Mouse (Mus musculus) liver, embryonic 14.5 days (tissue): Measurements from ENCODE around the gene Lpp. TPM values are rescaled to one million over a fixed set of nuclear protein-coding genes. Genes with fewer than 3 reads are reported as not detected.

Experiments
- ATAC-seq: fragments of 200-750 bp; cut with Nextera tagmentation; 2 replicates; pipeline ENCODE4 v1.8.0; 2017; ENCODE audit warnings: moderate number of reproducible peaks, mild to moderate bottlenecking, moderate library complexity; ENCODE audit not compliant: insufficient read depth
- DNase-seq, 3 experiments: peaks; one replicate each; pipeline ENCODE4 v3.0.0-alpha.2; 2012 to 2013; ENCODE audit warnings: low read depth in 3 of 3, low spot score in 3 of 3
- H3K27ac ChIP-seq: fragments of 300-500 bp; sonication (generic); 2 replicates; pipeline ENCODE4 v1.5.1; 2014; ENCODE audit warnings: moderate library complexity, mild to moderate bottlenecking, control low read depth, inconsistent platforms
- H3K27me3 ChIP-seq: fragments of 300-500 bp; sonication (generic); 2 replicates; pipeline ENCODE4 v1.6.1; 2014; ENCODE audit warnings: mild to moderate bottlenecking, low read length, moderate library complexity; ENCODE audit not compliant: control insufficient read depth, insufficient read depth
- H3K36me3 ChIP-seq: fragments of 300-500 bp; sonication (generic); replicated peaks from 2 replicates; pipeline ENCODE4 v1.6.1; 2014; ENCODE audit warnings: low read depth; ENCODE audit not compliant: control insufficient read depth, insufficient read depth
- H3K4me1 ChIP-seq, 2 experiments: fragments of 200-500 bp in 1 of 2; fragments of 300-500 bp in 1 of 2; sonication (generic) in 1 of 2; replicated peaks; 2 replicates each; pipeline ENCODE4 v1.6.1; 2012 to 2014; ENCODE audit warnings: antibody characterized with exemption in 1 of 2, inconsistent platforms in 1 of 2, low read length in 1 of 2; ENCODE audit not compliant: control insufficient read depth in 2 of 2, insufficient read depth in 2 of 2
- H3K4me2 ChIP-seq: fragments of 300-500 bp; sonication (generic); 2 replicates; pipeline ENCODE4 v1.6.1; 2014; ENCODE audit warnings: low read depth, mild to moderate bottlenecking, control low read depth, moderate library complexity
- H3K4me3 ChIP-seq, 2 experiments: fragments of 200-500 bp in 1 of 2; fragments of 300-500 bp in 1 of 2; sonication (generic) in 1 of 2; 2 replicates each; pipeline ENCODE4 v1.5.1; 2012 to 2014; ENCODE audit warnings: low read depth in 2 of 2, low read length in 2 of 2, mild to moderate bottlenecking in 2 of 2, control low read depth in 1 of 2, inconsistent platforms in 1 of 2, moderate library complexity in 1 of 2; ENCODE audit not compliant: insufficient read depth in 1 of 2
- H3K9ac ChIP-seq: fragments of 300-500 bp; sonication (generic); replicated peaks from 2 replicates; pipeline ENCODE4 v1.6.1; 2014; ENCODE audit warnings: mild to moderate bottlenecking, control low read depth, moderate library complexity
- H3K9me3 ChIP-seq: fragments of 300-500 bp; sonication (generic); 2 replicates; pipeline ENCODE4 v1.6.1; 2016; ENCODE audit warnings: low read length, mixed read lengths; ENCODE audit not compliant: control insufficient read depth
- CTCF ChIP-seq: IDR thresholded peaks from 2 replicates; pipeline ENCODE4 v1.5.1; 2016; ENCODE audit warnings: antibody characterized with exemption, low read depth, control low read depth
- EP300 ChIP-seq: IDR thresholded peaks from 2 replicates; pipeline ENCODE4 v1.6.1; 2016; ENCODE audit warnings: antibody characterized with exemption, low read depth
- WGBS: fragments of 180-500 bp; shearing (Covaris S2); extraction: QIAGEN DNeasy Blood & Tissue Kit; methylation state at CpG from one replicate; pipeline ENCODE4 v1.1.7; 2014; ENCODE audit not compliant: insufficient replicate concordance; 5-methylcytosine and 5-hydroxymethylcytosine counted together
- polyA plus RNA-seq, 2 experiments: library from polyadenylated mRNA; depleted of rRNA in 1 of 2; stranded (reverse) in 1 of 2; unstranded in 1 of 2; fragments of >200 nt; fragmentation: Nextera tagmentation in 1 of 2; extraction: Ambion mirVana in 1 of 2; gene quantifications; 2 replicates each; pipeline versions ENCODE4 v1.2.1 to v1.2.3; 2012 to 2014

Gene Lpp
- polyA plus RNA-seq, 2 experiments, result 1.4 to 4.3 TPM

GRCm38 (mm10) chr16:24704215-24704614, 310.9 kb downstream of the Lpp start:
- no peak overlapping the region for H3K27ac ChIP-seq
- no peaks in the 10 kb centered on the region for H3K9me3 ChIP-seq
- H3K36me3 ChIP-seq, result no peaks in the 10 kb centered on the region
- no peaks in the 10 kb centered on the region for H3K4me1 ChIP-seq
- H3K4me2 ChIP-seq, result no peak overlapping the region
- H3K9ac ChIP-seq, result no peak overlapping the region
- no peaks in the 10 kb centered on the region for H3K27me3 ChIP-seq
- DNase-seq, result no peak
- WGBS, result 64% methylated on average over 3 of the region's 3 CpGs
- no peak overlapping the region for H3K4me3 ChIP-seq
- no peak for TF ChIP-seq EP300
- TF ChIP-seq CTCF, result no peak
- ATAC-seq, result no peak

DNA sequence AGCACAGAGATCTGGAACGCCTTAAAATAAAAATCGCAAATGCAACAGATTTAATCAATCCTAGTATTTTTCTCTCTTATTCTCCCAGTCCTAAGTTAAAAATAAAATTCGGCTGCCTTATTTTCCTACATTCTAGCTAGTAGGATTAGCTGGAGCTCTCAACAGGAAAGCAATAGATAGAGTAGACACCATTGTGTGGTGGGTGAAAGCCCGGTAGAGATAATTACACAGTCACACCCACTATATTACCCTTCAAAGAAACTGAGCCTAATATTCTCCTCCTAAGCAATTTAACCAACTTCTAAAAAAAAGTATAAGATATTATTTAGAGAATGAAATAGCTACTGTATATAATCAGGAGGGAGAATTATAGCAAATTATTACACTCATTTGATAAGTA, 330.3 kb downstream of the Lpp start:
- Histone ChIP-seq H3K27ac (no peak overlapping the region), H3K27me3 (no peaks in the 10 kb centered on the region), H3K9me3 (no peaks in the 10 kb centered on the region), H3K4me1 (no peaks in the 10 kb centered on the region), H3K4me3 (no peak overlapping the region), H3K36me3 (no peaks in the 10 kb centered on the region), H3K9ac (no peak overlapping the region), H3K4me2 (no peak overlapping the region)
- ATAC-seq, result no peak
- DNase-seq, result no peak
- WGBS, result 58% methylated on average over 4 of the region's 4 CpGs
- TF ChIP-seq EP300 (no peak), CTCF (no peak)

- ATAC-seq, result no peak
- Histone ChIP-seq H3K9ac (no peak overlapping the region), H3K4me3 (no peak overlapping the region), H3K36me3 (no peaks in the 10 kb centered on the region), H3K27me3 (no peaks in the 10 kb centered on the region), H3K27ac (no peak overlapping the region), H3K4me1 (no peaks in the 10 kb centered on the region; a peak in 1 of 4 replicates), H3K9me3 (no peaks in the 10 kb centered on the region), H3K4me2 (no peak overlapping the region)
- DNase-seq, result no peak
- TF ChIP-seq EP300 (no peak), CTCF (no peak)
- 33% methylated on average over 1 of the region's 1 CpGs for WGBS
Observed at GRCm38 (mm10) chr16:24732751-24733150, 339.4 kb downstream of the Lpp start.

DNA sequence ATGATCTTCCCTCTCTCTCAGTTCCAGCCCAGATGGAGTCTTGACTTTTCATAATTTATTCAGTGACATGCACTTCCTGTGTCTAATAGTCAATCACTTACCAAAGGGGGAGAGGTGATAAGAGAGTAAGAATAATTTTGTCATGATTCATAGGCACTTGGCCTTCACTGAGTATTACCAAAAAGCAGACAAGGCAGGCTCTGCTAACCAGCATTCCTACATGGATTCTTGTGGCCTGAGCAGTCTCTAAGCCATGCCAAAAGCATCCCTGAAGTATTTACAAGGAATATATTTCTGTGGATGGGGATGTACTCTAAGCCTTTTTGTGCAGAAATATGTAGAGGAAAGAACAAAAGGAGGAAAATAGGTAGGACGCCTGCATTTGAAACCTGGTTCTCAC, 340.0 kb downstream of the Lpp start:
- Histone ChIP-seq H3K27ac (no peak overlapping the region), H3K36me3 (no peaks in the 10 kb centered on the region), H3K9me3 (no peaks in the 10 kb centered on the region), H3K4me3 (no peak overlapping the region), H3K4me2 (no peak overlapping the region), H3K4me1 (no peaks in the 10 kb centered on the region; a peak in 1 of 4 replicates), H3K9ac (no peak overlapping the region), H3K27me3 (no peaks in the 10 kb centered on the region)
- 67% methylated on average over 1 of the region's 1 CpGs for WGBS
- ATAC-seq (no peak), DNase-seq (no peak)
- no peak for TF ChIP-seq CTCF
- TF ChIP-seq EP300, result no peak

- no peak overlapping the region for H3K4me3 ChIP-seq
- 58% methylated on average over 2 of the region's 2 CpGs for WGBS
- no peak overlapping the region for H3K9ac ChIP-seq
- no peak for TF ChIP-seq EP300
- no peak for TF ChIP-seq CTCF
- H3K27me3 ChIP-seq, result no peaks in the 10 kb centered on the region
- H3K9me3 ChIP-seq, result no peaks in the 10 kb centered on the region
- no peaks in the 10 kb centered on the region; a peak in 1 of 4 replicates for H3K4me1 ChIP-seq
- H3K4me2 ChIP-seq, result no peak overlapping the region
- H3K36me3 ChIP-seq, result no peaks in the 10 kb centered on the region
- ATAC-seq (no peak), DNase-seq (no peak)
- no peak overlapping the region for H3K27ac ChIP-seq
Observed at GRCm38 (mm10) chr16:24735754-24736153, 342.4 kb downstream of the Lpp start.
